Mouse (Mus musculus) NIH3T3 (cell line): ENCODE data around the gene Tmem179b.

Experiments used
- DNase-seq: peaks from one replicate; pipeline ENCODE4 v3.0.0-alpha.2; 2012; ENCODE audit warnings: low read depth

Gene Tmem179b

GRCm38 (mm10) chr19:8774086-8774835 lies at the start of gene Tmem179b:
Tmem179b (minus strand) TSS chr19:8774467.
- DNase-seq, result peak; percentile 98

GRCm38 (mm10) chr19:8822696-8823095 lies 48.4 kb upstream of the Tmem179b start:
- no peak for DNase-seq

- no peak for DNase-seq
These were observed 46.9 kb upstream of the Tmem179b start for GRCm38 (mm10) chr19:8821146-8821545.

- DNase-seq, result no peak
These were observed 46.2 kb upstream of the Tmem179b start for GRCm38 (mm10) chr19:8820424-8820956.

DNA sequence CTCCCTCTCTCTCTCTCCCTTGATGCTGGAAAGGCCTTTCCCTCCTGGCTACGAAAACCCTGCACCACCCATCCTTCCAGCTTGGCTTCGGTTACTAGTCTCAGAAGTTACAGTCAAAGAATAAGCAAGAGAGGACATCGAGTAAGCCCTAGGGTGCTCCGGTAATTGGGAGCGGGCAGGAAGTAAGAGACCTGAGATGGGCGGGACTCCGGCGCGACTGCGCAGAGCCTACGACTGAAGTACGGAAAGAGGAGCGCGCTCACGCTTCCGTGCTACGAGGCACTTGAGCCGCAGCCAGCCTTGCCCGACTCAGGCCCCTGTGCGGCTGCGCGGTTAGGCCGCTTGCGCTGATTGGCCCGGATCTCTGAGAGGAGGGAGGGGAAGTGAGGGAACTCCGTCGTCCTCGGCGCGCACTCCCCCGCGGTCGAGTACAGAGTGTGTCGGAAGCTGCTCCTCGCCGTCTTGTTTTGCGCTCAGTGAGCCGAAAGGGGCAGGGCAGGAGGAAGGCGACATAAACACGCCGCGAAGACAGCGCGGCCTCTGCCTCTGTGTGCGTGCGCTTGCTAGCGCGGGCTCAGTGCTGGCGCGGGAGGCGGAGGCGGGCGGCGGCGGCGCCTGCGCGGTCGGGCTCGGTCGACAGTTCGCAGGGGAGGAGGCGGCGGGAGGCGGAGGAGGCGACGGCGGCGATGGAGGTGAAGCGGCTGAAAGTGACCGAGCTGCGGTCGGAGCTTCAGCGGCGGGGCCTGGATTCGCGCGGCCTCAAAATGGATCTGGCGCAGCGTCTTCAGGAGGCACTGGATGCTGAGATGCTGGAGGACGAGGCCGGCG lies 45.5 kb upstream of the Tmem179b start, which contains the start of gene Hnrnpul2:
Gene Hnrnpul2 (plus strand): TSS at position 415 of the 828 bp plus-strand sequence.
- peak; percentile 100 for DNase-seq

DNA sequence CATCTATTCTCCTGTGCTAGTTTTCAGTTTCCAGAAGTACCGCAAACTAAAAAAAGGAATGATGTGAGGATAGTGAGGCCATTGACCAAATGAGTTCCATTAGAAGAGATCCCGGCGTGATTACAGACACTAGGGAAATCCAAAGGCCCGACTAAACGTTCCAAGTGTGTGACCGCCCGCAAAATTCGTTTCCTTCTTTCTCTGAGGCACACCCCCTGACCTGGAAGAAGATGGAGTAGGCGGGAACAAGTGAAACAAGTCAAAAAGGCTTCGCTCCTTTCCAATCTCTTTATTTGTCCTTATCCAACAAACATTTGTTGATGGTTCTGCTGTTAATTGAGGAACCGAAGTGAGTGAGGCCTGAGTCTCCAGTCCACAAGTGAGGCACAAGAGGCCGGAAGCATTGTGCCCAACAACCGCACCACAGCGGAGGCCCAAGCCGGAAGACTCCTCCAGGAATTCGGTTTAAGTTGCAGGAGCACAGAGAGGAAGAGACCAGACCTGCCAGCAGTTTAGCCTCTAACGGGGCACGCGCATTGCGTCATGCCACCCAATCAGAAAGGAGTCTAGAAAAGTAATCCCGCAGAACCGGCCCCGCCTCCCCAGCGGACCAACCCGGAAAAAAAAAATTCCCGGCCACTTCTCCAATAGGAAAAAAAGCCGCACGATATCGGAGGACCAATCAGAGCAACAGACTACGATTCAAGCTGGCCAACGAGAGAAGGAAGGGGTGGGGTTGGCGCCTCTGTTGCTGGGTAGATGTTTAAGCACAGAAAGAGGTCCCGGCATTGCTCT lies 44.7 kb upstream of the Tmem179b start, which contains the start of gene Ttc9c:
Gene Ttc9c (minus strand): TSS at position 533 of the 795 bp plus-strand sequence.
- peak; percentile 100 for DNase-seq

- no peak for DNase-seq
These were observed 44.1 kb upstream of the Tmem179b start for GRCm38 (mm10) chr19:8818301-8818798.

DNA sequence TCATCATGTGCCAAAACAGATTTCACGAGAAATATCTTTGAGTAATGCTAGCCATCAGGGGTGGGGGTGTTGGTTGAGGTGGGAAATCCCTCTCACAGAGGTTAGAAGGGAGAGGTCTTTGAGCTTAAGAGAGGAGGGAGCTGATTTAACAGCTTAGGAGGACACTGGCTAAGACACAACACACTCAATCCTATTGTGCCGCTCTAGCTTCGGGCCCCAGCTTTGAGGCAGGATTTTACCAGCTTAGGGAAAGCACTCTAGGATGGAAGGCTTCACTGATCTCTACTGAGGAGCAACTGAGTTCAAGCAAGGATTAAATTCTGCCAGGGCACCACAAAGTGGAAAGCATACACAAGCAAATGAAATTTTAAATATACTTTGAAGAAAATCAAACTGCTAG lies 42.7 kb upstream of the Tmem179b start:
- DNase-seq, result no peak

DNA sequence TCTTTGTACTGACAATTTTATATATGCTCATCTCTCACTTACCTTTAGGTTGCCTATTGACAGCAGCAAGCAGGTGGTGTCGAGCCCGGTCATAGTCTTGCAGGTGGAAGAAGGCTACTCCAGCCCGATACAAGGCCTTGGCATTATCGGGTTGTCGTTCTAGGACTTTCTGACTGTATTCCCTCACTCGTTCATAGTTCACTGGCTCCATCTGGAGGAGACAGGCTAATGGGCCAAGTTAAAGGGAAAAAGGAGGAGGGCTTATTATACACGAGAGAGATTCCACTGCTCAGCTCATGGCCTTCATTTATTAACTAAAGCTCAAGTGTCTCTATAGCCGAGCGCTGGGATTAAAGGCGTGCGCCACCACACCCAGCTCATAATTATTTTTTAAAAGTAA lies 41.5 kb upstream of the Tmem179b start:
- DNase-seq, result peak; percentile 51

DNA sequence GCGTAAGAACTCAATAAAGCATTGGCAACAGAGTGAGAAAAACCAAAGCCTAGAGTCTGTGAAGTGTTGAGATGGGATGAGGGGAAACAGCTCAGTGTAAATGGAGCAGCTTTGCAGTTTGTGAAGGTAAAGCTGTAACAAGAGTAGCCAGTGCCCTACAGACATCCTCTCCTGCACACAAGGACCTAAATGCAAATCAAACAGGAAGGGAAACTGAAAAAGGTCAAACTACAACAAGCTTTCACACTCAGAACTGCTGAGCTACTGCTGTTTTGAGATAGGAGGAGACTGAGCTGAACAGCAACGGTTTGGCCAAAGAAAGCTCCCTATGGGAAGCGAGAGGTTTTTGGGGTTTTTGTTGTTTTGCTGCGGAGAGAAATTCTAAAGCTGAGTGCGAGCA lies 32.5 kb upstream of the Tmem179b start:
- no peak for DNase-seq

DNA sequence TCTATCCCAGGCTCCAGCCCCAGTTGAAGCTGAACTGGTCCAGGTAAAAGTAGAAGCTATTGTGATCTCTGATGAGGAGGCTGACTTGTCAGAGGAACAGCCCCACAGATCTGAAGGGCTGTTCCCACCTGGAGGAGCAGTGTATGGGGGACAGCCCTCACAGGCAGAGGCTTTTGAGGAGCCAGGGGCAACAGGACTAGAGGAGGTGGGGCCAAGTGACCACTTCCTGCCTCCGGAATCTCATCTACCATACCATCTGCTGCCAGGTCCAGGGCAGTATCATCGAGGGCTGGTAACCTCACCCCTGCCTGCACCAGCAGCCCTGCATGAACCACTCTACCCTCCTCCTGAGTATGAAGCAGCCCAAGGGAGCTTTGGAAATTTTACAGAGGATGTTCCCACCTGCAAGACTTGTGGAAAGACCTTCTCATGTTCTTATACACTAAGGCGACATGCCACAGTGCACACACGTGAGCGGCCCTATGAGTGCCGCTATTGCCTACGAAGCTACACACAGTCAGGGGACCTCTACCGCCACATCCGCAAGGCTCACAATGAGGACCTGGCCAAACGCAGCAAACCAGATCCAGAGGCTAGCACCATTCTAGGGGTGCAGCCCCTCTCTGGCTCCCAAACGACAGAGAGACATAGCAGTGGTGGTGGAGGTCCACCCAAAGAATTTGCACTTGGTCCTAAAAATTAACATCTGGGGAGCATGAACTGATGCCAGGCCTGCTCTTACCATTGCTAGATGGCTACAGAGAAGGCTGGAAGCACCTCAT lies 29.8 kb upstream of the Tmem179b start:
- no peak for DNase-seq

- peak; percentile 21 for DNase-seq
These were observed 29.0 kb upstream of the Tmem179b start for GRCm38 (mm10) chr19:8803204-8803780.

GRCm38 (mm10) chr19:8802130-8802821 lies 28.0 kb upstream of the Tmem179b start, which contains the start of gene Zbtb3:
Zbtb3 (plus strand) TSS chr19:8802555.
- DNase-seq, result peak; percentile 98

- DNase-seq, result peak; percentile 49
These were observed 24.7 kb upstream of the Tmem179b start for GRCm38 (mm10) chr19:8798947-8799315.

DNA sequence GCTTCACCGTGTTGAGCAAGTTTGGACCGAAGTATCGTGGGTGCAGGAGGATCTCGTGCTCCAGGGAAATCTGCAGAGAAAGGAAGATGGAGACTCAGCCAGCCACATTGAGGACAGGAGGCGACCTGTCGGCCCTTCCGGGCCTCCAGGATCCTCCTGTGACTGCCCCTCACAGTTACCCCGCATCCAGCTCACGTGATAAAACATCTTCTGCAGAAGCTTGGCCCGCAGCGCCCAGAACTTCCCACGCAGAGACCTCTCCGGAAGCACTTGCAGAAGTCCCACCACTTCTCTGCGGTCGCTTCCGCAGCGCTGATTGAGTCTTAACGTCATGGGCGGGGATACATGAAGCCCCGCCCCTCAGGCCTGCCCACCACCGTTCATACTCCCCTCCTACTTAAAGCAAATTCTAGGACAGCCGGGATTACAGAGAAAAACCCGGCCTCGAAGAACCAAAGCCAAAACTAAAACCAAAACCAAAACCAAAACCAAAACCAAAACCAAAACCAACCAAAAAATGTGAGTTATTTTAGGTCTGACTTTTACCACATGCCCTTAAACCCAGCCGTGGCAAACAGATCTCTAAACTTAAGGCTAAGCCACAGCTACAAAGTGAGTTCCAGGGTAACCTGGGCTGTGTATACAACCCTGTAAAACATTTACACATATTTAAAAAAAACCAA lies 24.1 kb upstream of the Tmem179b start, which contains the start of gene Polr2g:
Gene Polr2g (minus strand): TSS at position 314 of the 683 bp plus-strand sequence.
- DNase-seq, result peak; percentile 99

DNA sequence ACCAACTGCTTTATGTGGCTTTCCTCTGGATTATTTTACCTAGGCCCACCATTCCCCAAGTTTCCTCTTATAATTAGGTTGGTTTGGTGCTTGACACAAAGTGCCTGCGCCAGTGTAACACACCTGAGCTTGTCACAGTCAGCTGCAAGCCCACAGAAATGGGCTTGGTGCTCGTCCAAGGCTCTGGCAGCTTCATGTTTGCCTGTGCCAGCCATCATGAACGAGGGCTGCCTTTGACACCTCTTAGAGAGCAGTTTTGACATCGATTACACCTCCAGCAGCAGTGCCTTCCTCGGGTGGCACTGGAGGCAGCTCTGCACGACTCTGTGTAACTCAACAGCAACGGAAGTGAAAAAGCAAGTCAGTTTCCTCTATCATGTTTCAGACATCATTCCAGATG lies 15.9 kb upstream of the Tmem179b start:
- no peak for DNase-seq

GRCm38 (mm10) chr19:8789171-8789570 lies 14.9 kb upstream of the Tmem179b start:
- DNase-seq, result no peak

GRCm38 (mm10) chr19:8788521-8788920 lies 14.3 kb upstream of the Tmem179b start:
- no peak for DNase-seq
